Mouse (Mus musculus): Measurements from ENCODE around the gene Sult1a1. TPM values are rescaled to one million over a fixed set of nuclear protein-coding genes. Genes with fewer than 3 reads are reported as not detected.

Sult1a1 gene
- 10 to 100 TPM in 1 of 2 experiments, 1 to 10 TPM in 1; 8.1 to 12.9 TPM for total RNA-seq (2021)
- long read RNA-seq, experiment 1, transcript Sult1a1-202 (8 exons, 1,289 nt) = major isoform, 14 of 21 reads
- long read RNA-seq, experiment 1, partial matches to known transcripts = 1 of 21 reads
- long read RNA-seq, experiment 1, other reads (novel, unspliced or antisense) = 5 of 21 reads
- long read RNA-seq, experiment 2, transcript Sult1a1-202 (8 exons, 1,289 nt) = major isoform, 13 of 16 reads
- long read RNA-seq, experiment 2, partial matches to known transcripts = 1 of 16 reads
- long read RNA-seq, experiment 2, other reads (novel, unspliced or antisense) = 1 of 16 reads

DNA sequence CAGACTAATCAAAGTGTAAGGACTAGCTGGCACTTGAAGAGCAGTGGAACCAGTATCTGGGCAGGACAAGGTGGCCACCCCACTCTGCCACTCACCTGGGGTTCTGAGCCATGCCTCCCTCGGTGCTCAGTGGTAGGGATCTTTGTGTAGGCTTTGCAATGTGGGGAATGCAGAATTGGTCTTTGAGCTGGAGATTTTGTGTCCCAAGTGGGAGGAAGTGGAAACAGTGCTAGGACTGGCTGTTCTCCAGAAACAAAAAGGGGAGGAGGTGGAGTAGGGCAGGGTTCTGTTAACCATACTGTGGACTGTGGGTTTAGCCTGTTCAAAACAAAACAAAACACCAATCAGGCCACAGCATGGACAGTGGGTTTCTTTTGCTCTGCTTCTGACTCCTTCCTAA is at the start of gene Sult1a1:
Gene Sult1a1, minus strand, starts transcription at position 226 of the 400 bp plus-strand sequence.
- peak; percentile 28 to 44 for DNase-seq (ENCODE audit: low spot score in 2 of 2)

- DNase-seq (ENCODE audit: low spot score in 2 of 2) = no peak
These were observed 49.4 kb upstream of the Sult1a1 start for GRCm38 (mm10) chr7:126725667-126726066.

- DNase-seq (ENCODE audit: low spot score in 2 of 2) = no peak
These were observed 48.8 kb upstream of the Sult1a1 start for GRCm38 (mm10) chr7:126725077-126725476.

- DNase-seq (ENCODE audit: low spot score in 2 of 2) = no peak
These were observed 45.4 kb upstream of the Sult1a1 start for GRCm38 (mm10) chr7:126721635-126722034.

DNA sequence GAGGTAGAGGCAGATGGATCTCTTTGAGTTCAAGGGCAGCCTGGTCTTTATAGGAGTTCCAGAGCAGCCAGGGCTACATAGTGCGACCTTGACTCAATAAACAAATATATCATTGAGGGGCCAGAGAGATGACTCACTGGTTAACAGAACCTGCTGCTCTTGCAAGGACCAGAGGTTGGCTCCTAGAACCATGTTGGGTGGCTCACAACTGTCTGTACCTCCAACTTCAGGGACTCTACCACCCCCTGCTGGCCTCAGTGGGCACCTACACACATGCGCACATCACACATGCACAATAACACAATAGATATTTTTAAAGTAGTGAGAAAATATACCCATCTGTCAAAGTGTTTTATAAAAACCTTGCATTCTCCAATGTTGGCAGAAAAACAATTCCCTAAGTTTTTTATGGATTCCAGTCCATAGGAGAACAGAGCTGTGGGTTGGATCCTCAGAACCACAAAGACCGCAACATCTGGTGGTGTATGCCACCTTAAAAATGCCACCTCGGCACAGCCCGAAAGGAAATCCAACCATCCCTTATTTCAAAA is 42.6 kb upstream of the Sult1a1 start:
- DNase-seq (ENCODE audit: low spot score in 2 of 2) = peak in 1 of 2 experiments; percentile 49

- no peak for DNase-seq (ENCODE audit: low spot score in 2 of 2)
These were observed 41.3 kb upstream of the Sult1a1 start for GRCm38 (mm10) chr7:126717566-126717965.

DNA sequence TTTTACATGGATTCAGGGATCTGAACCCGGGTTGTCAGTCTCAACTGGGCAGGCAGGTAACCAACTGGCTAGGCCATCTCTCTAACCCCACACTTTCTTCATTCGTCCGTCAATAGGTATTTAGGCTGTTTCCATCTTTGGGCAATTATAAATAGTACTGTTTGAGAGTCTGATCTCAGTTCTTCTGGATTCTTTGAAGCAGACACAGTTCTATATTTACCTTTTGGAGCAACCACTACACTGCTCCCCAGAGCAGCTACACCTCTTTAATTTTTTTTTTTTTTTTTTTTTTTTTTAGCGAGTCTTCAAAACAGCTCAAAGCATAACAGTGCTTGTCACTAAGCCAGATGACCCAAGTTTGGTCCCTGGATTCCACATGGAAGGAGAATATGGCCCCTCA is 39.4 kb upstream of the Sult1a1 start:
- no peak for DNase-seq (ENCODE audit: low spot score in 2 of 2)

- DNase-seq (ENCODE audit: low spot score in 2 of 2) = no peak
These were observed 35.7 kb upstream of the Sult1a1 start for GRCm38 (mm10) chr7:126711910-126712309.

DNA sequence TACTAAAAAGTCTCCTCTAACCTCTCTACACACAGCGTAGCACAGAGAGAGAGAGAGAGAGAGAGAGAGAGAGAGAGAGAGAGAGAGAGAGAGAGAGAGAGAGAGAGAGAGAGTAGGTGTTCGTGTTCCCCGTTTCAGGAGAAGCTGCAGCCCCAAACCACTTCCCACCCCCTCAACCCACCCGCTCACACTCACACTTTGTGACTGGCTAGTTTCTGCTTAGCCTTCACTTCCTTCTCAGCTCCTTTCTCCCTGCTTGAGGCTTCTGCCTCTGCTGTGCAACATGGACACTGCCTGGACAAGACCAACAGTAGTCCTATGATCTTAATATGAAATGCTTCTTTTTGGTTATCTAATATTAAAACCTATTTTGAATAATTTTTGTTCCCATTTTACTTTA is 34.0 kb upstream of the Sult1a1 start:
- DNase-seq (ENCODE audit: low spot score in 2 of 2) = no peak

DNA sequence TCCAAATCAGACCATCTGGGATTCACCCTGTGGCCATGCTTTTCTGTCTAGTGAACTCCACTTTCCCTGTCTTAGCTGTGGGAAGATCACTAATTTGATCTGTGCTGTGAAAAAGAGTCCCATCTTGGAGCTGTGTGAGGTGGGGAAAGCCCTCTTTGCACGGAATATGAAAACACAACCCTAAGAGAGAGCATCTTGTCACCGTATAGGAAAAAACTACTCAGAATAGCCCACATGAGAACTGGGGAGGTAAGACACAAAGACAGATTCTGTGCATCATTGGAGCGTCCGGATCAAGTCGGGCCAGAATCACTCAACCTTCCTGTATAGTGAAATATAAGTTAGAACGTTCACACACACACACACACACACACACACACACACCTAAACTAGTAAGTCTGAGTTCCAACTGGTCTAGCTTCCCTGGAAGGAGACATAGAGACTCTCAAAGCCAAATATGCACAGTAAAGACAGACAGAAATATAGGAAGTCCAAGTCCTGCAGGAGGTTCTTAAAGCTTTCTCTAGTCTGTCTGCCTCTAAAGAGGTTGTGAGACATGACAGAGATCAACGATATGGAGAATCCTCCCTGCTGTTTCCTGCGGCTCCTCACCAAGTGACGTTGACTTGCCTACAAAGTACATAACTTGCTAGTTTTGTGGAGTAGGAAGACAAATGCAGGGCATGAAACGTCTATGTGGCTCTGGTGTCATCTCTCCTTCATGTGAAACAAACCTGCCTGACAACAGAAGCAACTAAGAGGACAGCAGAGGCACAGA is 32.1 kb upstream of the Sult1a1 start:
- DNase-seq (ENCODE audit: low spot score in 2 of 2) = no peak

DNA sequence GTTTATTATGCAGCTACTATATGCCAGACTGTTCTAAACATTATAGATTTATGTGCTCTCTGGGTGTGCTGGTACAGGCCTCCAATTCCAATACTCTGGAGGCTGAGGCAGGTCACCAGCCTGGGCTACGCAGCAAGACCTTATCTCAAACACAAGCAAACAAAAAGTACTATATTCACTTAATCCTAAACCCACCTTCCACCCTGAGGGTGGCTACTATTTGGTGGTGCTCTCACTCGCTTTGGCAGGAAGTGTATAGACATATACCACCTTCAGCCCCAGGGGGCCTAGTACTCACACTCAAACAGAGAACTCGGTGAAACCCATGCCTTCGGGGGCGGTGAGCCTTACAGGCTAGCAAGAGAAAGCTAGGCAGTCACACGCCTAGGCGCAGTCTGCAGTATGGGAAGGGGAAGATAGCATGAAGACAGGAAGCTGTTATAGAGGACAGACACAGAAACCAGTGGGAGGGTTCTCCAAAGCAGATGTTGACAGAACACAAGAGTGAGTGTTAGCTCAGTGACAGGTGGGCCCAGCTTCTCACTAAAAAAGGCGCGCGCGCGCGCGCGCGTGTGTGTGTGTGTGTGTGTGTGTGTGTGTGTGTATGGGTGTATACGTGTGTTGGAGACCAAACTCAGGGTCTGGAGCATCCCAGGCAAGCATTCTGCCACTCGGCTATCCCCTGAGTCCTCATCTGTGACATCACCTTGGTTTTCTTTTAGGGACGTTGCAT is 31.4 kb upstream of the Sult1a1 start, which contains the start of gene Coro1a:
Gene Coro1a, minus strand, starts transcription at position 346 of the 733 bp plus-strand sequence.
- DNase-seq (ENCODE audit: low spot score in 2 of 2) = no peak

DNA sequence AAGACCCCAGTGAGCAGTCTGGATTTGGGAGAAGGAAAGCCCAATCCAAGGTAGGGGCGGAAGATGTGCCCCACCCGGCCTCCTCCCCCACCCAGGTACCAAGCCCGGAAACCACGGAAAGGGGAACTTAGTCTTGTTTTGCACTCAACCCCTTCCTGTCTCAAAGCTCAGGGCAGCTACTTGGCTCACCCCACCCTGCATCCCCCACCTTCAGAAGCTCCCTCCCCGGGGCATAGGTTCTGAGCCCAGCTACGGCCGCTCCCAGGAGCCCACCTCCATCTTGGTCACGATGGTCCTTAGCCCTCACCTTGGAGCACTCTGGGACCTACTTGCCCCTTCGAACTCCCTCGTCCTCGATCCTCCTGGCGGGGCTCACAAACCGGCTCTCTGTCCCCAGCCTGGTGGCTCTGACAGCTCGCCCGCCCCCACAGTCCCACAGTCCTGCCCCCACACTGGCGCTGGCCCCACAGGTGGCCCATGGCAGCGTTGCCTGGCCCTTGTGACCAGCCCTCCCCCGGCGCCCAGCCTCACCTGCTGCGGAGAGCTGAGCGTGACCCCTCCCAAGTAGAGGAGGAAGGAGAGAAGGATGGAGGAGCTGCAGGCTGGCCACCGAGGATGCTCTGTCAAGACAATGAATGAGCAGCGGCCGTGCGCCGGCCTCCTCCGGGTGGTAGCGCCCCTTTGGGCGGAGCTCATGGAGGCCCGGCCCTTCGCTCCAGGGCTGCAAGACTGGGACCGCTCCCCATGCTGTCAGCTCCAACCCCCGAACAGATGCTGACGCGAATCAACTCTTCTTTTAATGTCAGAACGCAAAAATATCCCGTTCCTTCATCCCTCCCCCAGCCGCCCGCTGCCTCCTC is 28.1 kb upstream of the Sult1a1 start:
- peak; percentile 88 to 93 for DNase-seq (ENCODE audit: low spot score in 2 of 2)

DNA sequence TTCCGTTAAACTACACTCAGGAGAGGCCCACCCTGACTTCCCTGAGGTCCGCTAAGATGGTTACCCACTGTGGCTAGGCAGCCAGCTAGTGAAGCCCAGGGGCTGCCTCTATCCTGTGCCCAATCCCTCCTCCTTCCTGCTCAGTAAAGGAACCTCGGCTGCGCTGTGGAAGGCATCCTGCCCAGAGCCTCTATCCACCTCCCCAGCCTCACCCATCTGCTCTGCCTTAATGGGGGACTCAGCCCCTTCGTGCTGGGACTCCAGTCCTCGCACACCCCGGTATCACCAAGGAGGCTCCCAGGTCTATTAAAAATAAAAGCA is 27.5 kb upstream of the Sult1a1 start:
- DNase-seq (ENCODE audit: low spot score in 2 of 2) = no peak

GRCm38 (mm10) chr7:126702861-126703756 is 26.9 kb upstream of the Sult1a1 start:
- no peak for DNase-seq (ENCODE audit: low spot score in 2 of 2)

DNA sequence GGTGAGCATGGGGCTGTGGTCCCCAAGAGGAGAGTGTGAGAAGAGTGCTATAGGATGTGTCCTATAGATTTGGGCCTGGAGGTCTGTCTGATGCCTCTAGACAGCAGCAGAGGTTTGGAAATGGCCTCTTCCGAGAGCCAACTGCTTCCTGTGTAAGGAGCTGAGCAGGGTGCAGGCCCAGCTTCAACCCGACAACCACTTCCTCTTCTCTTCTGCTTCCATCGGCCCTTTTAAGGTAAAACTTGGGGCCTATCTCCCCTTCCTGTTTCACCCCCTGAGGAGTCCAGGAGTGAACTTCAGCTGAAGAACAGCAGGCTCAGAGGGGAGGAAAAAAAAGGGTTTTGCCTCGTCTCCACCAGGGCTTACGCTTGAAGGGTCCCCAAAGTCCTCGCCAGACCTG is 26.1 kb upstream of the Sult1a1 start:
- DNase-seq (ENCODE audit: low spot score in 2 of 2) = no peak

GRCm38 (mm10) chr7:126701559-126702357 is 25.5 kb upstream of the Sult1a1 start:
- no peak for DNase-seq (ENCODE audit: low spot score in 2 of 2)

GRCm38 (mm10) chr7:126701070-126701469 is 24.8 kb upstream of the Sult1a1 start:
- peak; percentile 94 to 96 for DNase-seq (ENCODE audit: low spot score in 2 of 2)
